Mouse (Mus musculus) heart, adult 9 months (tissue): ENCODE data around the gene Tmem245.

Source experiments
- DNase-seq, 2 experiments: peaks; one replicate each; pipeline ENCODE4 v3.0.0; 2022; ENCODE audit warnings: low spot score in 2 of 2

The Tmem245 gene

GRCm38 (mm10) chr4:56865971-56866370 lies 81.3 kb downstream of the Tmem245 start:
- peak; percentile 35 to 61 for DNase-seq

- DNase-seq, result peak; percentile 85 to 86
Measured at GRCm38 (mm10) chr4:56865003-56865511, 82.2 kb downstream of the Tmem245 start, which contains the start of gene Ctnnal1. Gene Ctnnal1 (minus strand): TSS chr4:56865188.

- DNase-seq, result peak; percentile 17 to 29
Measured at GRCm38 (mm10) chr4:56864417-56865001, 82.7 kb downstream of the Tmem245 start.

- no peak for DNase-seq
Measured at GRCm38 (mm10) chr4:56864016-56864415, 83.2 kb downstream of the Tmem245 start.

- DNase-seq, result no peak
Measured at GRCm38 (mm10) chr4:56861551-56861950, 85.7 kb downstream of the Tmem245 start.

- DNase-seq, result no peak
Measured at GRCm38 (mm10) chr4:56858733-56859132, 88.5 kb downstream of the Tmem245 start.

- no peak for DNase-seq
Measured at GRCm38 (mm10) chr4:56856371-56856949, 90.8 kb downstream of the Tmem245 start.

GRCm38 (mm10) chr4:56855935-56856334 lies 91.3 kb downstream of the Tmem245 start:
- DNase-seq, result no peak

GRCm38 (mm10) chr4:56850724-56851123 lies 96.5 kb downstream of the Tmem245 start:
- DNase-seq, result no peak

- no peak for DNase-seq
Measured at GRCm38 (mm10) chr4:56848044-56848443, 99.2 kb downstream of the Tmem245 start.

GRCm38 (mm10) chr4:56847400-56847799 lies 99.8 kb downstream of the Tmem245 start:
- DNase-seq, result no peak

- DNase-seq, result no peak
Measured at GRCm38 (mm10) chr4:56845896-56846533, 101.2 kb downstream of the Tmem245 start.

- DNase-seq, result no peak
Measured at GRCm38 (mm10) chr4:56844911-56845310, 102.3 kb downstream of the Tmem245 start.

- DNase-seq, result no peak
Measured at GRCm38 (mm10) chr4:56843963-56844362, 103.3 kb downstream of the Tmem245 start.

- no peak for DNase-seq
Measured at GRCm38 (mm10) chr4:56842501-56842900, 104.7 kb downstream of the Tmem245 start.

GRCm38 (mm10) chr4:56840297-56840696 lies 106.9 kb downstream of the Tmem245 start:
- DNase-seq, result no peak

GRCm38 (mm10) chr4:56837661-56838060 lies 109.6 kb downstream of the Tmem245 start:
- no peak for DNase-seq

- DNase-seq, result no peak
Measured at GRCm38 (mm10) chr4:56831998-56832397, 115.2 kb downstream of the Tmem245 start.

- no peak for DNase-seq
Measured at GRCm38 (mm10) chr4:56831013-56831609, 116.1 kb downstream of the Tmem245 start.

GRCm38 (mm10) chr4:56829511-56829921 lies 117.7 kb downstream of the Tmem245 start:
- DNase-seq, result peak; percentile 23 to 29

GRCm38 (mm10) chr4:56828932-56829331 lies 118.3 kb downstream of the Tmem245 start:
- DNase-seq, result no peak

GRCm38 (mm10) chr4:56824231-56824630 lies 123.0 kb downstream of the Tmem245 start:
- DNase-seq, result no peak
